Mouse (Mus musculus) heart, embryonic 16.5 days (tissue): ENCODE measurements at regions not wholly inside any gene's neighbourhood (a gene's known extent, or its start where the extent isn't known, plus 50 kb on each side); places are given as distances from the start of the nearest gene placed in this dataset.

Source experiments
- ATAC-seq: fragments of 200-750 bp; cut with Nextera tagmentation; replicated peaks from 2 replicates; pipeline ENCODE4 v1.8.0; 2017; ENCODE audit warnings: moderate number of reproducible peaks; ENCODE audit not compliant: insufficient read depth, low FRiP score; ENCODE audit errors: extremely low read depth
- H3K27ac ChIP-seq: fragments of 300-500 bp; sonication (generic); 2 replicates; pipeline ENCODE4 v1.5.1; 2014; ENCODE audit warnings: mild to moderate bottlenecking, low read length, control low read depth, moderate library complexity
- H3K27me3 ChIP-seq: fragments of 300-500 bp; sonication (generic); 2 replicates; pipeline ENCODE4 v1.6.1; 2014; ENCODE audit warnings: low read length, mixed read lengths; ENCODE audit not compliant: control insufficient read depth, insufficient read depth
- H3K36me3 ChIP-seq: fragments of 300-500 bp; sonication (generic); 2 replicates; pipeline ENCODE4 v1.6.1; 2014; ENCODE audit not compliant: control insufficient read depth, insufficient read depth
- H3K4me1 ChIP-seq: fragments of 300-500 bp; sonication (generic); 2 replicates; pipeline ENCODE4 v1.6.1; 2014; ENCODE audit warnings: low read length, mixed read lengths; ENCODE audit not compliant: control insufficient read depth, insufficient read depth
- H3K4me2 ChIP-seq: fragments of 300-500 bp; sonication (generic); 2 replicates; pipeline ENCODE4 v1.6.1; 2014; ENCODE audit warnings: low read depth, mild to moderate bottlenecking, control low read depth, low read length
- H3K4me3 ChIP-seq: fragments of 300-500 bp; sonication (generic); 2 replicates; pipeline ENCODE4 v1.5.1; 2014; ENCODE audit warnings: mild to moderate bottlenecking, control low read depth, low read length
- H3K9ac ChIP-seq: fragments of 300-500 bp; sonication (generic); 2 replicates; pipeline ENCODE4 v1.6.1; 2014; ENCODE audit warnings: low read length, control low read depth
- H3K9me3 ChIP-seq: fragments of 300-500 bp; sonication (generic); replicated peaks from 2 replicates; pipeline ENCODE4 v1.6.1; 2016; ENCODE audit warnings: low read length; ENCODE audit not compliant: control insufficient read depth
- WGBS: fragments of 180-500 bp; shearing (Covaris S2); extraction: QIAGEN DNeasy Blood & Tissue Kit; methylation state at CpG from one replicate; pipeline ENCODE4 v1.1.7; 2014; 5-methylcytosine and 5-hydroxymethylcytosine counted together

DNA sequence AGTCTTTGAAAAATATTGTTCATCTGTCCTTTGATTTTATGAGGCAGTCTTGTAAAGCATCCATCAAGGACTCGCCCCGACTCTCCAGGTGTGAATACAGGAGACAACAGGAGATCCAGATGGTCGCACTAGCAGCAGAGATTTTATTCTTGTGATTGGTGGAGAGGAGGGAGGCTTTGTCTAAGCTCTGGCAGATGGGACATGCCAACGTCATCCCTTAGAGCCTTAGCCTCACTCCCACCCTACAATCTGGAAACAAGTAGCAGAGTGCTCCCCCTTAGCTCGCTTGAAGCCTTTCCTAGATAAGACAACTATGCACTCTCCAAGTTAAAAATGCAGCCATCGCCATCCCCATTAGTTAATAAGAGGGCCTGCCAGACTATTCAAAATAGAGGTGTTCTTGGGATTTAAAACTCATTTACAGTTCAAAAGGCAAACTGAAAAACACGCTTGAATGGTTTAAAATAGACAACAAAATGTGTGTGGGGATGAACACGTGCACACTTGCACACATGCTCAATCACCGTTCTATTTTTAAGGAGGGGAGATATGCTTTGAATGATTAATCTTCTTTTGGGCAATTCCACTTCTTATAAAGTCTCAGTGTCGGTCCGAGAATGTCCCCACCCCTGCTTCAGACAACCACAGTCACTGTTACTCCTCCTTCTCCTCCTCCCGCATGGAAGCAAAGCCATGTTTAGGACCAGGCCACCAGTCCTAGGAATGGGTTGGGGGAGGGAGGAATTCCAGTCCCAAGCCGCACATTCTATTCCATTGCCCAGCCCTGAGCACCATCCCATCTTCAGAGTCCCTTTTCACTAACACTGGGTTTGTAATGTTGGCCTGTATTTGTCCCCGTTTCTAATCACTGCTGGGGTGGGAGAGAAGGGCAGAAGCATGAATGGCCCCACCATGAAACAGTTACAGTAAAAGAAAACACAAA is 61.5 kb upstream of the Egln3 start:
- peaks cover 26% of the 10 kb centered on the region for H3K4me1 ChIP-seq
- H3K4me2 ChIP-seq, result no peak overlapping the region
- no peak overlapping the region for H3K9ac ChIP-seq
- WGBS, result 44% methylated on average over 14 of the region's 14 CpGs
- ATAC-seq, result no peak; the same call in none of the 2 replicates
- H3K27ac ChIP-seq, result peak overlapping the region; percentile 17; the same call in 1 of the 2 replicates
- no peaks in the 10 kb centered on the region for H3K36me3 ChIP-seq
- H3K27me3 ChIP-seq, result no peaks in the 10 kb centered on the region
- H3K9me3 ChIP-seq, result no peaks in the 10 kb centered on the region
- H3K4me3 ChIP-seq, result no peak overlapping the region

DNA sequence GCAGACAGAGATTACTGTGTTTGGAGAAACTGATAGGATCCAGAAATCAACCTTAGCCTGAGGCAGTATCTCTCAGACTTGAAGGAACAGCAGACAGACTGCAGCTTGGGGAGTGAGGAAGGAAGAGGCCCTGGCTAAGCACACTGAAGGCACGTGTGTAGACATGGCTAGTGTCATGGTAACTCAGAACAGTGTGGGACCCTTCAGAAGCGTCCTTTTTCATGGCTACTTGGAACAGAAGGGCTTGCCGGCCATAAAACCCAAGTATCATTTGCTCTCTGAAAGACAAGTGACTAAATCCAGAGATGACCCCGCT is 60.7 kb upstream of the Egln3 start:
- H3K4me2 ChIP-seq, result peak overlapping the region; percentile 14; the same call in 1 of the 2 replicates
- 46% methylated on average over 4 of the region's 4 CpGs for WGBS
- H3K36me3 ChIP-seq, result no peaks in the 10 kb centered on the region
- peak overlapping the region; percentile 35; the same call in 1 of the 2 replicates for H3K9ac ChIP-seq
- no peaks in the 10 kb centered on the region for H3K27me3 ChIP-seq
- peak overlapping the region; percentile 37 for H3K27ac ChIP-seq
- no peaks in the 10 kb centered on the region for H3K9me3 ChIP-seq
- peaks cover 26% of the 10 kb centered on the region for H3K4me1 ChIP-seq
- no peak overlapping the region for H3K4me3 ChIP-seq
- ATAC-seq, result peak; percentile 54; the same call in 1 of the 2 replicates

DNA sequence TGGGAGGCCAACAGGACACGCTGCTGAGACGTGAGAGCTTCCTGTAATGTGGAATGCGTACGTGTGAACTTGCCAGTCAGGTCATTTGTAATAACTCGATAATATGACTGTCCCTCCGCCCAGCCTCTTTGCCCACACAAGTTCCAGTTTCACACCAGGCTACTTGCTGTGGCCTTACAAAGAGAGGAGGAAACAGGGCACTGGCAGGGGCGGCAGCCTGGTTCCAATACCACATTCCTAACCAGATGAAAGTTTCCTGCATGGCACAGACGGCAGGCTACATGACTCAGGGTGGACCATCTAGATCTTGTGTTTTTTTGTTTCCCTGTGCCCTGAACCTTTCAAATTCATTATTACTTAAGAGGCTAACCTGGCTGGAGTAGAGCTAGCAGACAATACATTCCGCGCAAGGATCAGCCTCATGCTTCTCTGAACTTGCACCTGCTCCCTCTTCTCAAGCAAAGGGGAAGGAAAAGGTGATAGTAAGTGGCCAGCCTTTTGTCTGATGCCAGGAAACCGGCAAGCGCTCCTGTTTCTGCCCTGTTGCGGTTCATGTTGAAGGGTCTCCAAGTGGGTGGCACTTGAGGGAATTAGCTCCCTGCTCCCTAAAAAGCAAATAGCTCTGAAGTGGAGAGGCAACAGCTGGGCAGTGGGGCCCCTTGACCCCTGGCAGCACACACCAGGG is 60.2 kb upstream of the Egln3 start:
- no peaks in the 10 kb centered on the region for H3K36me3 ChIP-seq
- H3K4me1 ChIP-seq, result peaks cover 26% of the 10 kb centered on the region
- H3K9me3 ChIP-seq, result peaks cover 2% of the 10 kb centered on the region
- WGBS, result 34% methylated on average over 13 of the region's 13 CpGs
- no peak overlapping the region for H3K4me3 ChIP-seq
- H3K4me2 ChIP-seq, result peak overlapping the region; percentile 14; the same call in 1 of the 2 replicates
- ATAC-seq, result no peak
- H3K27me3 ChIP-seq, result no peaks in the 10 kb centered on the region
- H3K9ac ChIP-seq, result peak overlapping the region; percentile 35; the same call in 1 of the 2 replicates
- peak overlapping the region; percentile 46 for H3K27ac ChIP-seq

DNA sequence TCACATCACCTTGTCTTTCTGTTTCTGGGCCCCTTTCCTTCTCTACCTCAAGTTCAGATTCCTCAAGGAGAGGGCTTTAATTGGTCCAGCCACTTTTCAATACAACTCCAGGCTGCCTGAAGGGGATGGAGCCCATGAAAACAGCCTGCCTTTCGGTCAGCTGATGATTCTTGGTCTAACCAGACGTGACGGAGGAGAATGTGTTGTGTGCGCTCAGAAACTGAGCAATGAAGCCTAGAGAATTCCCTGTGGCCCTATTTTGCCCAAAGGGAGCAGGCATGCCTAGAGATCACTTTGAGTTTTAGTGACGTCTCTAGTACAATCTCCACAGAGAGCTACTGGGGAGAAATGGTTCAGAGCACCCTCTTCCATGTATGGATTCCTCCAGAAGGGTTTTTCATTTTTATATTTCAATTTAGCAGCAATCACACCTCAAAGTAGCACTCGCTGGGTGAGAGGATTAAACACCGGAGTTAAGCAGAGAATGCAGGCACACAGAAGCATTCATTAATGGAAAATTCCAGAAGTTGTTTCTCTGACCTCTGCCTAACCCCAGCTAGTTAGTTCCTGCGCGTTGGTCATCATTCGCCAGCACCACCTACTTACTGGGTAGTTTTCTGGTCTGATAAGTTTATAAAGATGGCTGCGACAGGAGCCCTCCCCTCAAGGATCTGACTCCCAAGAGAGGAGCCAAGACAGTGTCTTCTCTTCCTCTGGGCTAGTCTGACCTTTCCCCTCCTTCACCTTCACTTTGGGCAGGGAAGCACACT is 58.8 kb upstream of the Egln3 start:
- no peak overlapping the region for H3K9ac ChIP-seq
- 71% methylated on average over 11 of the region's 11 CpGs for WGBS
- H3K4me1 ChIP-seq, result peaks cover 26% of the 10 kb centered on the region
- no peak overlapping the region for H3K4me3 ChIP-seq
- no peak overlapping the region for H3K4me2 ChIP-seq
- H3K27me3 ChIP-seq, result no peaks in the 10 kb centered on the region
- no peak for ATAC-seq
- H3K36me3 ChIP-seq, result no peaks in the 10 kb centered on the region
- H3K27ac ChIP-seq, result no peak overlapping the region
- H3K9me3 ChIP-seq, result peaks cover 6% of the 10 kb centered on the region

DNA sequence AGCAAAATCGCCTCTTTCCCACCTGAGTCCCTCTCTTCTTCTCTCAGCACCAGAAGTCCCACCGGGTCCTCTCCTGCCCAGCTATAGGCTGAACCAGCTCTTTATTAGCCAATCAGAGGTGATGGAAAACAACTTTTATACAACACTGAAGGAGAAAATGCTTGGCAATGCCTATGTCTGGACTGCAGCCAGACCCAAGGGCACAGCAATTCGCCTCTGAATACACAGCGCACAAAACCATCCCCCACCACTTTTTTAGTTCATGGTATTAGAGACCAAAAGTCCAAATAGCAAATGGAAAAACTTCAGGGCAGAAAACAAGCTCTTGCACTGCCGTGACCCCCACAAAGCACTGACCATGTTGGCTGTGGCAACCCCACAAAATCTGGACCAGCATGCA is 57.8 kb upstream of the Egln3 start:
- no peak overlapping the region for H3K4me2 ChIP-seq
- H3K36me3 ChIP-seq, result no peaks in the 10 kb centered on the region
- H3K4me3 ChIP-seq, result no peak overlapping the region
- ATAC-seq, result no peak
- H3K27ac ChIP-seq, result no peak overlapping the region
- no peaks in the 10 kb centered on the region for H3K27me3 ChIP-seq
- H3K9me3 ChIP-seq, result peaks cover 6% of the 10 kb centered on the region
- peaks cover 26% of the 10 kb centered on the region for H3K4me1 ChIP-seq
- H3K9ac ChIP-seq, result no peak overlapping the region
- 75% methylated on average over 5 of the region's 5 CpGs for WGBS

DNA sequence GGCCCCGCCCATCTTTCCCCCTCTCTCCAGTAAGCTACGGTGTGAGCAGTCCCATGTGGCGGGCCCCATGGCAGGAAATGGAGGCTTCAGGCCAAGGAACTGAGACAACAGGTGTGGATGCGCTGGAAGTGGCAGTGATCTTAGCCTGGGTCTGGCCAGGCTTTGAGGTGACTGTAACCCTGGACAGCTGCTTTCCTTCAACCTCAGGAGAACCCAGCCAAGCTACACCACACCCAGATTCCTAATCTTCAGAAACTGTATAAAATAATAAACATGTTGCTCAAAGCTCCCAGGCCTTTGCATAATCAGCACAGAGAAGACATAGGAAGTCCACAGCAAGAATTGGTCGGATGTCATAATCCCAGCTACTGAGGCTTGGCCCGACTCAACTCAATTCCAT is 56.8 kb upstream of the Egln3 start:
- Histone ChIP-seq H3K27me3 (no peaks in the 10 kb centered on the region), H3K4me1 (peaks cover 25% of the 10 kb centered on the region), H3K27ac (no peak overlapping the region), H3K4me2 (no peak overlapping the region), H3K9ac (no peak overlapping the region), H3K9me3 (peaks cover 6% of the 10 kb centered on the region), H3K4me3 (no peak overlapping the region), H3K36me3 (no peaks in the 10 kb centered on the region)
- 67% methylated on average over 6 of the region's 6 CpGs for WGBS
- no peak for ATAC-seq

DNA sequence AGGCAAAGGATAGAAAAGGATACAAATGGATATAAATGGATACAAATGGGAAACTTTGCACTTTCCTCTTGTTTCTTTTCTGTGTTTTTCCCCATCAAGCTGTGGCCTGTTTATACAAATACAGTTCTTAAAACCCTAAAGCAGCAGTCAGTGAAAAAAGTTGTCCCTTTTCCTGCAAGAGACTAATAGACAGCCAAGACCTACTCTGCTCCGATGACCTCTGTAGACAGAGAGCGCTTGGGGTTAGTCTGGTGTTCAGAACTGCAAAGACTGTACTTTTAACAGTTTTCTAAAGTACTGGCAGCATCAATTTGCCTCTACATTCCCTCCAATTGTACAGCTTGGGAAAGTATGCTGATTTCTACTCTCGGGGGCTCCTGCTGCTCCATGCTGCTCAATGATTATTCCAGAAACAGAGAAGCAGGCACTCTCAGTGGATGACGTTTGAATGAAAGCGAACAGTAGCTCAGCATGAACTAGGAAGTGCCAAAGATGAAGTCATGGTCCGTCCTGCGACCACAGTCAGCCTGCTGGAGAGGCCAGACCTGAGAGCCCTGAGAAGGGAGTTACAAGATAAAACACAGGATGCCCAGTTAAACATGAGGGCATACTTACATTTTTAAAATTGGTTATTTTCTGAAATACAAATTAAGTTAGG is 54.2 kb upstream of the Egln3 start:
- WGBS, result 55% methylated on average over 7 of the region's 7 CpGs
- ATAC-seq, result no peak

DNA sequence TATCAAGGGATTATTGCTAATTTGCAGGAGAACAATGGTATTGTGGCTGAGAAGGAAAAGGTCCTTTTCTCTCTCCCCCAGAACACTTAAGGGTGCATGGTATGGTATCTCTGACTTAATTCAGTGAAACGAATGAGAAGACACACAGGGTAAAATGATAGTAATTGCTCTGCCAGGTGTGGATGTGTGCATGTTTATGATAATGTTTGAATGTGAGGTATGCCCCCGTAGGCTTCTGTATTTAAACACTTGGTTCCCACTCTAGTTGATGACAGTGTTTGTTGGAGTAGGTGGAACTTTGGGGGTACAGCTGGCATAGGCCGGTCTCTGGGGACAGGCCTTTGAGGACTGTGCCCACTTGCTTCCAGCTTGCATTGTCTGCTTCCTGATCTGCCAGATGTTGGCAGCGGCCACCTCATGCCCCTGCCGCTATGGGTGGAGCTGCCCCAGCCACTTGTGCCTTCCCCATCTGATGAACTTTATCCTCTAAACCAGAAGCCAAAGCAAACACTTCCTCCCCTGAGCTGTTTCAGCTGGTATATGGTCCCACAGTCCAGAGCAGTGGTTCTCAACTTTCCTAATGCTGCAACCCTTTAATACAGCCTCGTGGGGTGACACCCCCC is 53.0 kb upstream of the Egln3 start:
- Histone ChIP-seq H3K9ac (no peak overlapping the region), H3K4me1 (no peaks in the 10 kb centered on the region)

More for the DNA sequence above, 54.2 kb upstream of the Egln3 start:
- Histone ChIP-seq H3K9me3 (peaks cover 6% of the 10 kb centered on the region), H3K27ac (no peak overlapping the region), H3K27me3 (no peaks in the 10 kb centered on the region), H3K36me3 (no peaks in the 10 kb centered on the region), H3K4me3 (no peak overlapping the region), H3K4me1 (0 out of 2 replicates have a peak, but pooled peaks cover 4% of the 10 kb centered on the region), H3K9ac (no peak overlapping the region), H3K4me2 (no peak overlapping the region)

More for the DNA sequence above, 53.0 kb upstream of the Egln3 start:
- no peaks in the 10 kb centered on the region for H3K36me3 ChIP-seq
- peaks cover 6% of the 10 kb centered on the region for H3K9me3 ChIP-seq
- 62% methylated on average over 6 of the region's 6 CpGs for WGBS
- no peaks in the 10 kb centered on the region for H3K27me3 ChIP-seq
- no peak overlapping the region for H3K27ac ChIP-seq
- H3K4me3 ChIP-seq, result no peak overlapping the region
- no peak for ATAC-seq
- no peak overlapping the region for H3K4me2 ChIP-seq
